Mouse (Mus musculus) liver, embryonic 13.5 days (tissue): ENCODE measurements around the gene Cad. TPM values are rescaled to one million over a fixed set of nuclear protein-coding genes. Genes with fewer than 3 reads are reported as not detected.

Experiments
- ATAC-seq: fragments of 200-750 bp; cut with Nextera tagmentation; 2 replicates; pipeline ENCODE4 v1.8.0; 2017; ENCODE audit warnings: low read depth, mild to moderate bottlenecking, moderate number of reproducible peaks, moderate library complexity
- DNase-seq: peaks from one replicate; pipeline ENCODE4 v3.0.0; 2022
- H3K27ac ChIP-seq: fragments of 300-500 bp; sonication (generic); 2 replicates; pipeline ENCODE4 v1.5.1; 2015; ENCODE audit warnings: moderate library complexity, mild to moderate bottlenecking, inconsistent platforms
- H3K27me3 ChIP-seq: fragments of 300-500 bp; sonication (generic); 2 replicates; pipeline ENCODE4 v1.6.1; 2015; ENCODE audit warnings: mild to moderate bottlenecking, inconsistent platforms
- H3K36me3 ChIP-seq: fragments of 300-500 bp; sonication (generic); 2 replicates; pipeline ENCODE4 v1.6.1; 2015; ENCODE audit warnings: mild to moderate bottlenecking, inconsistent platforms
- H3K4me1 ChIP-seq: fragments of 300-500 bp; sonication (generic); replicated peaks from 2 replicates; pipeline ENCODE4 v1.6.1; 2015; ENCODE audit warnings: inconsistent platforms
- H3K4me2 ChIP-seq: fragments of 300-500 bp; sonication (generic); 2 replicates; pipeline ENCODE4 v1.6.1; 2015; ENCODE audit warnings: inconsistent platforms, mild to moderate bottlenecking, moderate library complexity
- H3K4me3 ChIP-seq: fragments of 300-500 bp; sonication (generic); replicated peaks from 2 replicates; pipeline ENCODE4 v1.5.1; 2015; ENCODE audit warnings: mild to moderate bottlenecking, inconsistent platforms
- H3K9ac ChIP-seq: fragments of 300-500 bp; sonication (generic); 2 replicates; pipeline ENCODE4 v1.6.1; 2015; ENCODE audit warnings: mild to moderate bottlenecking, inconsistent platforms
- H3K9me3 ChIP-seq: fragments of 300-500 bp; sonication (generic); replicated peaks from 2 replicates; pipeline ENCODE4 v1.6.1; 2016; ENCODE audit warnings: inconsistent platforms
- WGBS: fragments of 180-500 bp; shearing (Covaris S2); methylation state at CpG from one replicate; pipeline ENCODE4 v1.1.7; 2015; ENCODE audit not compliant: insufficient replicate concordance; 5-methylcytosine and 5-hydroxymethylcytosine counted together
- polyA plus RNA-seq: library from polyadenylated mRNA; unstranded; fragments of >200 nt; fragmentation: Nextera tagmentation; extraction: Ambion mirVana; gene quantifications from 2 replicates; pipeline ENCODE4 v1.2.1, GENCODE M21; 2015

Gene Cad
- polyA plus RNA-seq, 1 experiment from 2014 or later, result 20.1 TPM

GRCm38 (mm10) chr5:31116912-31117311, 62.3 kb downstream of the Cad start:
- Histone ChIP-seq H3K27me3 (peaks cover 17% of the 10 kb centered on the region), H3K4me1 (no peaks in the 10 kb centered on the region), H3K4me3 (no peak overlapping the region), H3K4me2 (no peak overlapping the region), H3K9me3 (no peaks in the 10 kb centered on the region), H3K36me3 (no peaks in the 10 kb centered on the region), H3K27ac (no peak overlapping the region), H3K9ac (no peak overlapping the region)
- WGBS, result 31% methylated on average over 10 of the region's 10 CpGs
- DNase-seq, result no peak
- ATAC-seq, result no peak

GRCm38 (mm10) chr5:31121111-31121510, 66.5 kb downstream of the Cad start:
- no peak overlapping the region for H3K4me2 ChIP-seq
- peaks cover 12% of the 10 kb centered on the region for H3K27me3 ChIP-seq
- H3K27ac ChIP-seq, result no peak overlapping the region
- H3K4me3 ChIP-seq, result no peak overlapping the region
- DNase-seq (no peak), ATAC-seq (no peak)
- no peak overlapping the region for H3K9ac ChIP-seq
- 35% methylated on average over 8 of the region's 8 CpGs for WGBS
- H3K9me3 ChIP-seq, result no peaks in the 10 kb centered on the region
- H3K4me1 ChIP-seq, result no peaks in the 10 kb centered on the region
- H3K36me3 ChIP-seq, result no peaks in the 10 kb centered on the region

GRCm38 (mm10) chr5:31123481-31123880, 68.9 kb downstream of the Cad start:
- Histone ChIP-seq H3K9ac (no peak overlapping the region), H3K4me1 (no peaks in the 10 kb centered on the region), H3K27me3 (no peaks in the 10 kb centered on the region), H3K4me2 (no peak overlapping the region), H3K36me3 (no peaks in the 10 kb centered on the region), H3K9me3 (no peaks in the 10 kb centered on the region), H3K27ac (no peak overlapping the region), H3K4me3 (no peak overlapping the region)
- DNase-seq (no peak), ATAC-seq (no peak)
- WGBS, result 53% methylated on average over 2 of the region's 2 CpGs

GRCm38 (mm10) chr5:31126050-31126449, 71.5 kb downstream of the Cad start:
- Histone ChIP-seq H3K4me2 (no peak overlapping the region), H3K36me3 (no peaks in the 10 kb centered on the region), H3K27me3 (peaks cover 18% of the 10 kb centered on the region; the same call in 1 of the 2 replicates), H3K9ac (no peak overlapping the region), H3K4me1 (no peaks in the 10 kb centered on the region), H3K27ac (no peak overlapping the region), H3K9me3 (no peaks in the 10 kb centered on the region), H3K4me3 (no peak overlapping the region)
- ATAC-seq, result no peak
- WGBS, result 28% methylated on average over 5 of the region's 5 CpGs
- DNase-seq, result no peak

Other genes with a start within 250 kb of the Cad start
- 2.1 and 2.4 TPM in 2 replicates for gene Mapre3, start 240.1 kb upstream of the Cad start, polyA plus RNA-seq
- 40.8 and 47.7 TPM in 2 replicates for gene Tmem214, start 186.8 kb upstream of the Cad start, polyA plus RNA-seq
- gene Agbl5, start 166.1 kb upstream of the Cad start, polyA plus RNA-seq, result 4.3 and 5.3 TPM in 2 replicates
- gene Ost4, start 147.0 kb upstream of the Cad start, polyA plus RNA-seq, result 342 and 377 TPM in 2 replicates
- 41.6 and 42.7 TPM in 2 replicates for gene Emilin1, start 141.4 kb upstream of the Cad start, polyA plus RNA-seq
- 33.9 and 37.6 TPM in 2 replicates for gene Khk, start 133.3 kb upstream of the Cad start, polyA plus RNA-seq
- 5.4 and 5.6 TPM in 2 replicates for gene Cgref1, start 109.2 kb upstream of the Cad start, polyA plus RNA-seq
- gene Preb, start 94.4 kb upstream of the Cad start, polyA plus RNA-seq, result 91.6 and 97.5 TPM in 2 replicates
- 0.03 and 0.07 TPM in 2 replicates for gene Tcf23, start 86.1 kb upstream of the Cad start, polyA plus RNA-seq
- gene Atraid, start 6.5 kb upstream of the Cad start, polyA plus RNA-seq, result 46.7 and 50.3 TPM in 2 replicates
- 4.0 and 4.7 TPM in 2 replicates for gene Slc5a6, start 5.9 kb upstream of the Cad start, polyA plus RNA-seq
- gene Dnajc5g, start 51.5 kb downstream of the Cad start, polyA plus RNA-seq, result not detected in 2 replicates
- gene Slc30a3, start 53.5 kb downstream of the Cad start, polyA plus RNA-seq, result 0.36 and 0.45 TPM in 2 replicates
- 0.13 TPM in 2 replicates for gene Trim54, start 61.9 kb downstream of the Cad start, polyA plus RNA-seq
- gene Ucn, start 84.0 kb downstream of the Cad start, polyA plus RNA-seq, result not detected in 2 replicates
- gene Mpv17, start 99.5 kb downstream of the Cad start, polyA plus RNA-seq, result 18.9 and 19.9 TPM in 2 replicates
- 0.36 and 0.52 TPM in 2 replicates for gene Gm29609, start 125.1 kb downstream of the Cad start, polyA plus RNA-seq
- 31.5 and 37.0 TPM in 2 replicates for gene Gtf3c2, start 125.4 kb downstream of the Cad start, polyA plus RNA-seq
- gene Snx17, start 138.4 kb downstream of the Cad start, polyA plus RNA-seq, result 49.6 and 49.7 TPM in 2 replicates
- 57.1 and 64.0 TPM in 2 replicates for gene Eif2b4, start 138.7 kb downstream of the Cad start, polyA plus RNA-seq
- gene Zfp513, start 147.5 kb downstream of the Cad start, polyA plus RNA-seq, result 2.3 and 2.6 TPM in 2 replicates
- 169 and 174 TPM in 2 replicates for gene Ppm1g, start 165.9 kb downstream of the Cad start, polyA plus RNA-seq
- 47.7 and 54.7 TPM in 2 replicates for gene Nrbp1, start 186.1 kb downstream of the Cad start, polyA plus RNA-seq
- gene Gm9970, start 186.5 kb downstream of the Cad start, polyA plus RNA-seq, result not detected in 2 replicates
- gene Krtcap3, start 196.9 kb downstream of the Cad start, polyA plus RNA-seq, result 3.4 and 4.4 TPM in 2 replicates
- 4.4 and 6.7 TPM in 2 replicates for gene Ift172, start 236.3 kb downstream of the Cad start, polyA plus RNA-seq
- gene Fndc4, start 241.3 kb downstream of the Cad start, polyA plus RNA-seq, result 5.8 and 6.7 TPM in 2 replicates
- 10.8 and 13.8 TPM in 2 replicates for gene Gckr, start 242.7 kb downstream of the Cad start, polyA plus RNA-seq